Mouse (Mus musculus) embryonic fibroblast, embryonic 13.5 days (primary cell): ENCODE data around the gene Gpx2.

Experiments used
- CTCF ChIP-seq: IDR thresholded peaks from 2 replicates; pipeline ENCODE4 v1.5.1; 2011; ENCODE audit warnings: mild to moderate bottlenecking, control low read depth, low read length, moderate library complexity, borderline replicate concordance; ENCODE audit not compliant: insufficient read depth
- POLR2A ChIP-seq: IDR thresholded peaks from 2 replicates; pipeline ENCODE4 v1.6.1; 2011; ENCODE audit warnings: low read depth, mild to moderate bottlenecking, control low read depth, low read length, moderate library complexity

- TF ChIP-seq CTCF (no peak), POLR2A (no peak)
Observed at GRCm38 (mm10) chr12:76820615-76821014, 25.3 kb upstream of the Gpx2 start.
